Mouse (Mus musculus): ENCODE measurements around the gene Lypd3. TPM values are rescaled to one million over a fixed set of nuclear protein-coding genes. Genes with fewer than 3 reads are reported as not detected.
A peak's percentile ranks its signal among the peaks of the same experiment; 100 is the strongest.

Lypd3 gene
- total and polyA plus RNA-seq, 3 experiments: not detected

DNA sequence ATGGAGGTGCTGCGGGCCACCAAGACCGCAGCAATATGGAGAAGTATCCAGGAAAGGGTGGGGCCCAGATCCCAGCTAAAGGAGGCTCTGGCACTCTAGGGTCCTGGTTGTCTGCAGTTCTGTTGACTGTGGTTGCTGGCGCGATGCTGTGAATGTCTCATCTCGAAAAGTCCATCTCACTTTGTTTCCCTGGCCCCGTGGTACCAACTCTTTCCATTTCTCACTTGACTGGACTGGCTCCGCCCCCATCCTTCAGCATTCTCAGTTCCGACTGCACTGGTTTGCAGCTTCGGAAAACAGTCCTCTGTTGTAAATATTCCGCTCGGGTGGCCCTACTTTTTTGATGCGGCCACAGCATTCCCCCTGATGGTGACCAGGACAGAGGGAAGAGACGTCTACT, 4.1 kb downstream of the Lypd3 start:
- intact Hi-C loops (cut with DNase I): no loop called here
- H3K27ac ChIP-seq: no peak overlapping the region
- no peaks in the 10 kb centered on the region for H3K79me2 ChIP-seq (replicated peaks; ENCODE audit: control insufficient read depth, insufficient read depth, low read length)
- no peaks in the 10 kb centered on the region; the same call in 1 of the 2 replicates for H3K4me1 ChIP-seq (ENCODE audit: control insufficient read depth, insufficient read depth, low read length)
- no peak overlapping the region for H3K4me3 ChIP-seq
- no peak overlapping the region for H3K9ac ChIP-seq (ENCODE audit: low read depth, low read length)
- peaks cover 17% of the 10 kb centered on the region for H3K27me3 ChIP-seq (ENCODE audit: control insufficient read depth, insufficient read depth, low read length)
- no peak for TF ChIP-seq POLR2A (IDR thresholded peaks at IDR 0.05; ENCODE audit: insufficient read depth, low read depth, low read length)
- no peak for TF ChIP-seq CTCF (IDR thresholded peaks at IDR 0.05)
- TF ChIP-seq EP300 (IDR thresholded peaks at IDR 0.05; ENCODE audit: insufficient read depth, low read depth, low read length): no peak
- H3K36me3 ChIP-seq (ENCODE audit: control insufficient read depth, insufficient read depth, low read length): no peaks in the 10 kb centered on the region
- 65% methylated on average over 13 of the region's 13 CpGs for WGBS
- no peak for DNase-seq

DNA sequence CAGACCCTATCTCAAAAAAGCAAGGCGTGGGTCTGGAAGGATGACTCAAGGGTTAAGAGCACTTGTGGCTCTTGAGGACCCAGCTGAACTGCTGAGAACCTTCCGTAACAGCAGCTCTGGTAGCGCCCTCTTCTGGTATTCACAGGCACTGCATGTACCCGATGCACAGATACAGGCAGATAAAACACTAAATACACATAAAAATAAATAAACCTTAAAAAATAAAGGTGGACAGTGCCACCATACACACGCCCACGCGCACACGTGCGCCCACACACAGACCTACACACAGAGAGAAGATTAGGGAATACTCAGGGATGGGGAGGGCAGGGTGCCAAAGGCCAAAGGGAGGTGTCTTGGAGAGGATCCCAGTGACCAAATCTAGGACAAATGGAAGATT, 6.1 kb downstream of the Lypd3 start:
- H3K9ac ChIP-seq (ENCODE audit: low read depth, low read length): no peak overlapping the region
- TF ChIP-seq CTCF (IDR thresholded peaks at IDR 0.05) (peak; percentile 78), EP300 (IDR thresholded peaks at IDR 0.05; ENCODE audit: insufficient read depth, low read depth, low read length) (no peak)
- H3K27ac ChIP-seq: no peak overlapping the region
- intact Hi-C loops (cut with DNase I): no loop called here
- 7% methylated on average over 9 of the region's 9 CpGs for WGBS
- no peak overlapping the region for H3K4me3 ChIP-seq
- H3K27me3 ChIP-seq (ENCODE audit: control insufficient read depth, insufficient read depth, low read length): peaks cover 7% of the 10 kb centered on the region
- no peaks in the 10 kb centered on the region for H3K79me2 ChIP-seq (replicated peaks; ENCODE audit: control insufficient read depth, insufficient read depth, low read length)
- H3K4me1 ChIP-seq (ENCODE audit: control insufficient read depth, insufficient read depth, low read length): no peaks in the 10 kb centered on the region; the same call in 1 of the 2 replicates
- DNase-seq: peak; percentile 34 to 45
- H3K36me3 ChIP-seq (ENCODE audit: control insufficient read depth, insufficient read depth, low read length): no peaks in the 10 kb centered on the region

DNA sequence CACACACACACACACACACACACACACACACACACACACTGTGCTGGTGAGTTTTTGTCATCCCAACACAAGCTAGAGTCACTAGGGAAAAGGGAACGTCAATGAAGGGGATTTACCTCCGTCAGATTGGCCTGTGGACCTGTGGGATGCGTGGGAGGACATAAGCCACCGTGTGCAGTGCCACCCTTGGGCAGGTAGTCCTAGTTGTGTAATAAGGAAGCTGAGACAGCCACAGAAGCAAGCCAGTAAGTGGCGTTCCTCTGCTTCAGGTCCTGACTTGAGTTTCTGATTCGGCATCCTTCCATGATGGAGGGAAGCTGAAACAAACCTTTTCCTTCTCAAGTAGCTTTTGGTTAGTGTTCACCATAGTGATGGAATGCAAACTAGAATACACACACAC, 8.1 kb downstream of the Lypd3 start:
- WGBS: 73% methylated on average over 6 of the region's 6 CpGs
- Histone ChIP-seq H3K79me2 (replicated peaks; ENCODE audit: control insufficient read depth, insufficient read depth, low read length) (no peaks in the 10 kb centered on the region), H3K9ac (ENCODE audit: low read depth, low read length) (no peak overlapping the region), H3K27ac (no peak overlapping the region), H3K36me3 (ENCODE audit: control insufficient read depth, insufficient read depth, low read length) (no peaks in the 10 kb centered on the region), H3K4me3 (no peak overlapping the region), H3K4me1 (ENCODE audit: control insufficient read depth, insufficient read depth, low read length) (no peaks in the 10 kb centered on the region), H3K27me3 (ENCODE audit: control insufficient read depth, insufficient read depth, low read length) (no peaks in the 10 kb centered on the region)
- intact Hi-C loops (cut with DNase I): no loop called here
- DNase-seq: no peak
- TF ChIP-seq POLR2A (IDR thresholded peaks at IDR 0.05; ENCODE audit: insufficient read depth, low read depth, low read length) (no peak), EP300 (IDR thresholded peaks at IDR 0.05; ENCODE audit: insufficient read depth, low read depth, low read length) (no peak), CTCF (IDR thresholded peaks at IDR 0.05) (no peak)

DNA sequence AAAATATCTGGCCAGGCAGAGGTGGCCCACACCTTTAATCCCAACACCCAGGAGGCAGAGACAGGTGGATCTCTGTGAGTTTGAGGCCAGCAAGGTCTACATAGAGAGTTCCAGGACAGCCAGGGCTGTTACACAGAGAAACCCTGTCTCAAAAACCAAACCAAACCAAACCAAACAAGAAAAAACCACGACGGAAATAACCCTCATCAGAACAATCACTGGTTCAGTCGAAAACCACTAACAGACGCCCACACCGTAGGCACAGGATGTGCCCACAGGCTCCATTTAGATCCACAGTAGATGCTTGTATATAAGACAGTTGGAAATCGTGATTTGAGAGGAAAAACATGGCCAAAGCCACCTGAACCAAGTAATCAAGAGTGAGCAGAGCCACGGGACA, 8.6 kb downstream of the Lypd3 start:
- intact Hi-C loops (cut with DNase I): no loop called here
- H3K79me2 ChIP-seq (replicated peaks; ENCODE audit: control insufficient read depth, insufficient read depth, low read length): no peaks in the 10 kb centered on the region
- H3K9ac ChIP-seq (ENCODE audit: low read depth, low read length): no peak overlapping the region
- H3K27ac ChIP-seq: no peak overlapping the region
- no peak overlapping the region for H3K4me3 ChIP-seq
- H3K4me1 ChIP-seq (ENCODE audit: control insufficient read depth, insufficient read depth, low read length): no peaks in the 10 kb centered on the region
- H3K36me3 ChIP-seq (ENCODE audit: control insufficient read depth, insufficient read depth, low read length): no peaks in the 10 kb centered on the region
- TF ChIP-seq POLR2A (IDR thresholded peaks at IDR 0.05; ENCODE audit: insufficient read depth, low read depth, low read length) (no peak), EP300 (IDR thresholded peaks at IDR 0.05; ENCODE audit: insufficient read depth, low read depth, low read length) (no peak), CTCF (IDR thresholded peaks at IDR 0.05) (no peak)
- no peaks in the 10 kb centered on the region for H3K27me3 ChIP-seq (ENCODE audit: control insufficient read depth, insufficient read depth, low read length)
- 61% methylated on average over 7 of the region's 7 CpGs for WGBS
- no peak for DNase-seq

DNA sequence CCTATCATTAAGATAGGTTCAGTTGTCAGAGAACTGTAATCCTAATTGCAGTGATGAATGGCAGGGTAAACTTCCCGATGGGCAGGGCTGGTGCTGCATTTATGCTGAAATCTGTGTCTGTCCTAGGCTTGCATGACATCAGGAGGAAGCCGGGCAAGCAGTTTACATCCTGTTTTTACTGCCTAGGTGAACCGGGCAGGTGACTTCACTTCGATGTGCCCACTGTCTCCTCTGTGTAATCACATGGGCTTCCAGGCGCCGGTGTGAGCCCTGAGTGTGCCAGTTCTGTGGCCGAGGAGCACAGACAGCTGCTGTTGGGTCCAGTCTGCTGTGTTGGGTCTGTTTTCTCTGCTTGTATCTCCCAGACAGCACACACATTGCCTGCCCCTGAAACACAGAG, 10.1 kb downstream of the Lypd3 start:
- TF ChIP-seq POLR2A (IDR thresholded peaks at IDR 0.05; ENCODE audit: insufficient read depth, low read depth, low read length) (no peak), CTCF (IDR thresholded peaks at IDR 0.05) (no peak), EP300 (IDR thresholded peaks at IDR 0.05; ENCODE audit: insufficient read depth, low read depth, low read length) (no peak)
- 59% methylated on average over 7 of the region's 7 CpGs for WGBS
- H3K4me1 ChIP-seq (ENCODE audit: control insufficient read depth, insufficient read depth, low read length): no peaks in the 10 kb centered on the region

DNA sequence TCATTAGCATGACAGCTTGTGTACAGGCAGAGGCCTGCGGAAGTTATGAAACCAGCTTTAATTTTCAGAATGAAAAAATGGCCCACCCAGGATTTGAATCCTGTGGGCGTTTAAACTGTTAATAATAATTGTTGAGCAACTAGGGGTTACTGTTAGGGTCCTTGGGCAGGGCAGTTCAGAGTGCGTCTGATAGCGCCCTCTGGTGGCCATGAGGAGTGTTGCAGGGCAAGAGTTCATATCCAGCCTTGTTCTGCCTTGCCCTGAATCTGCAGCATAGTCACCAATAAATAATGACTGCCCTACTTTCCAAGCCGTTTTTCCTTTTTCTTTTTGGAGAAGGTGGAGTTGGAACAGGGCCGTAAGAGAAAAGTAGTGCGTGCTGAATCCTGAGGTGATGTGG, 17.3 kb downstream of the Lypd3 start:
- 22% methylated on average over 7 of the region's 7 CpGs for WGBS
- intact Hi-C loops (cut with DNase I): loop anchor here (1.0 to 5.0 kb wide), 2 partner anchors 52 to 121 kb away; partner anchors contain the start of gene Irgq
- no peak overlapping the region for H3K27ac ChIP-seq
- TF ChIP-seq EP300 (IDR thresholded peaks at IDR 0.05; ENCODE audit: insufficient read depth, low read depth, low read length): no peak
- TF ChIP-seq CTCF (IDR thresholded peaks at IDR 0.05): peak; percentile 99; the same call in 1 of the 2 replicates
- H3K9ac ChIP-seq (ENCODE audit: low read depth, low read length): no peak overlapping the region
- DNase-seq: peak; percentile 41 to 71
- H3K79me2 ChIP-seq (replicated peaks; ENCODE audit: control insufficient read depth, insufficient read depth, low read length): no peaks in the 10 kb centered on the region
- no peak overlapping the region for H3K4me3 ChIP-seq
- no peaks in the 10 kb centered on the region for H3K4me1 ChIP-seq (ENCODE audit: control insufficient read depth, insufficient read depth, low read length)
- H3K36me3 ChIP-seq (ENCODE audit: control insufficient read depth, insufficient read depth, low read length): no peaks in the 10 kb centered on the region
- H3K27me3 ChIP-seq (ENCODE audit: control insufficient read depth, insufficient read depth, low read length): no peaks in the 10 kb centered on the region

More for the DNA sequence above, 10.1 kb downstream of the Lypd3 start:
- no peaks in the 10 kb centered on the region for H3K27me3 ChIP-seq (ENCODE audit: control insufficient read depth, insufficient read depth, low read length)
- no peak overlapping the region for H3K9ac ChIP-seq (ENCODE audit: low read depth, low read length)
- no peaks in the 10 kb centered on the region for H3K36me3 ChIP-seq (ENCODE audit: control insufficient read depth, insufficient read depth, low read length)
- no peak for DNase-seq
- intact Hi-C loops (cut with DNase I): no loop called here
- H3K4me3 ChIP-seq: no peak overlapping the region
- H3K79me2 ChIP-seq (replicated peaks; ENCODE audit: control insufficient read depth, insufficient read depth, low read length): no peaks in the 10 kb centered on the region
- no peak overlapping the region for H3K27ac ChIP-seq

All from heart, adult 2 months (tissue).